Mouse (Mus musculus) heart, embryonic 13.5 days (tissue): ENCODE measurements around the gene Ang5. TPM values are rescaled to one million over a fixed set of nuclear protein-coding genes. Genes with fewer than 3 reads are reported as not detected.
"Not testable (repeated sequence)": the region's sequence is repeated elsewhere in the genome, so short reads cannot be mapped to it uniquely, and the experiment has no call there.

Experiments
- ATAC-seq: fragments of 200-750 bp; cut with Nextera tagmentation; 2 replicates; pipeline ENCODE4 v1.8.0; 2017; ENCODE audit warnings: moderate TSS enrichment; ENCODE audit not compliant: insufficient number of reproducible peaks, low FRiP score, low TSS enrichment; ENCODE audit errors: extremely low read depth
- H3K27ac ChIP-seq: fragments of 300-500 bp; sonication (generic); replicated peaks from 2 replicates; pipeline ENCODE4 v1.5.1; 2015; ENCODE audit warnings: moderate library complexity, mild to moderate bottlenecking, inconsistent platforms
- H3K27me3 ChIP-seq: fragments of 300-500 bp; sonication (generic); replicated peaks from 2 replicates; pipeline ENCODE4 v1.6.1; 2015; ENCODE audit warnings: mild to moderate bottlenecking, inconsistent platforms
- H3K36me3 ChIP-seq: fragments of 300-500 bp; sonication (generic); 2 replicates; pipeline ENCODE4 v1.6.1; 2015; ENCODE audit warnings: mild to moderate bottlenecking, inconsistent platforms
- H3K4me1 ChIP-seq: fragments of 300-500 bp; sonication (generic); 2 replicates; pipeline ENCODE4 v1.6.1; 2015; ENCODE audit warnings: inconsistent platforms
- H3K4me2 ChIP-seq: fragments of 300-500 bp; sonication (generic); 2 replicates; pipeline ENCODE4 v1.6.1; 2015; ENCODE audit warnings: inconsistent platforms, mild to moderate bottlenecking, moderate library complexity
- H3K4me3 ChIP-seq: fragments of 300-500 bp; sonication (generic); 2 replicates; pipeline ENCODE4 v1.5.1; 2015; ENCODE audit warnings: moderate library complexity, mild to moderate bottlenecking, inconsistent platforms
- H3K9ac ChIP-seq: fragments of 300-500 bp; sonication (generic); 2 replicates; pipeline ENCODE4 v1.6.1; 2015; ENCODE audit warnings: inconsistent platforms, mild to moderate bottlenecking, moderate library complexity
- H3K9me3 ChIP-seq: fragments of 300-500 bp; sonication (generic); 2 replicates; pipeline ENCODE4 v1.6.1; 2016; ENCODE audit warnings: inconsistent platforms
- WGBS: fragments of 180-500 bp; shearing (Covaris S2); methylation state at CpG from one replicate; pipeline ENCODE4 v1.1.7; 2015; ENCODE audit warnings: mixed read lengths; 5-methylcytosine and 5-hydroxymethylcytosine counted together
- polyA plus RNA-seq: library from polyadenylated mRNA; unstranded; fragments of >200 nt; fragmentation: Nextera tagmentation; extraction: Ambion mirVana; gene quantifications from 2 replicates; pipeline ENCODE4 v1.2.1, GENCODE M21; 2015

Ang5 gene
- polyA plus RNA-seq, 1 experiment from 2014 or later = not detected

- H3K27me3 ChIP-seq, H3K4me2 ChIP-seq, H3K36me3 ChIP-seq, H3K4me3 ChIP-seq, H3K9me3 ChIP-seq, H3K27ac ChIP-seq, H3K9ac ChIP-seq, H3K4me1 ChIP-seq, ATAC-seq: not testable (repeated sequence)
- WGBS = 13% methylated on average over 5 of the region's 5 CpGs
These were observed 30.5 kb downstream of the Ang5 start for GRCm38 (mm10) chr14:43987404-43987803.

GRCm38 (mm10) chr14:43998455-43999000 is 41.7 kb downstream of the Ang5 start:
- not testable (repeated sequence) for H3K9me3 ChIP-seq, H3K4me1 ChIP-seq, H3K27ac ChIP-seq, ATAC-seq, H3K27me3 ChIP-seq, H3K4me2 ChIP-seq, H3K36me3 ChIP-seq, H3K9ac ChIP-seq, H3K4me3 ChIP-seq
- WGBS = 73% methylated on average over 2 of the region's 2 CpGs

GRCm38 (mm10) chr14:44001600-44001999 is 44.7 kb downstream of the Ang5 start:
- 48% methylated on average over 3 of the region's 3 CpGs for WGBS
- ATAC-seq = no peak
- Histone ChIP-seq H3K4me3 (no peak overlapping the region), H3K9me3 (no peaks in the 10 kb centered on the region), H3K4me1 (no peaks in the 10 kb centered on the region), H3K27me3 (no peaks in the 10 kb centered on the region), H3K9ac (no peak overlapping the region), H3K4me2 (no peak overlapping the region), H3K36me3 (no peaks in the 10 kb centered on the region), H3K27ac (no peak overlapping the region)

GRCm38 (mm10) chr14:44002169-44002568 is 45.3 kb downstream of the Ang5 start, which contains the start of gene Ang6:
Gene Ang6, minus strand, starts transcription at chr14:44002269.
- Histone ChIP-seq H3K9ac (no peak within 1 kb of the TSS), H3K9me3 (no peaks in the 10 kb centered on the region), H3K36me3 (no peaks in the 10 kb centered on the region), H3K4me1 (no peaks in the 10 kb centered on the region), H3K27ac (no peak within 1 kb of the TSS), H3K4me3 (no peak within 1 kb of the TSS), H3K27me3 (no peaks in the 10 kb centered on the region), H3K4me2 (no peak within 1 kb of the TSS)
- 74% methylated on average over 1 of the region's 1 CpGs for WGBS
- ATAC-seq = no peak

- not testable (repeated sequence) for ATAC-seq, H3K4me2 ChIP-seq, H3K9ac ChIP-seq, H3K27me3 ChIP-seq, H3K4me3 ChIP-seq, H3K27ac ChIP-seq, H3K4me1 ChIP-seq, H3K36me3 ChIP-seq, H3K9me3 ChIP-seq
- WGBS = no CpG with 5 or more reads among the region's 1 CpGs
These were observed 51.2 kb downstream of the Ang5 start for GRCm38 (mm10) chr14:44008021-44008420.

- 39% methylated on average over 2 of the region's 2 CpGs for WGBS
- not testable (repeated sequence) for H3K4me1 ChIP-seq, H3K36me3 ChIP-seq, H3K9me3 ChIP-seq, H3K4me2 ChIP-seq, H3K4me3 ChIP-seq, ATAC-seq, H3K9ac ChIP-seq, H3K27me3 ChIP-seq, H3K27ac ChIP-seq
These were observed 52.8 kb downstream of the Ang5 start for GRCm38 (mm10) chr14:44009686-44010085.

Other genes with a start within 250 kb of the Ang5 start
- gene Gm16506, start 229.6 kb upstream of the Ang5 start, polyA plus RNA-seq = not detected in 2 replicates
- not detected in 2 replicates for gene Gm6526, start 209.2 kb upstream of the Ang5 start, polyA plus RNA-seq
- not detected in 2 replicates for gene Gm8180, start 172.3 kb upstream of the Ang5 start, polyA plus RNA-seq
- 0.32 TPM in 1 of 2 replicates, not detected in the other for gene Ear1, start 81.6 kb upstream of the Ang5 start, polyA plus RNA-seq
- not detected in 2 replicates for gene Ear10, start 33.5 kb upstream of the Ang5 start, polyA plus RNA-seq
- gene Gm8113, start 31.7 kb upstream of the Ang5 start, polyA plus RNA-seq = 25.4 and 28.8 TPM in 2 replicates
- gene Ang6, start 45.2 kb downstream of the Ang5 start, polyA plus RNA-seq = not detected in 2 replicates
- 0.29 TPM in 1 of 2 replicates, not detected in the other for gene Ear2, start 145.6 kb downstream of the Ang5 start, polyA plus RNA-seq
- not detected in 2 replicates for gene Gm3327, start 166.8 kb downstream of the Ang5 start, polyA plus RNA-seq
- gene Gm8212, start 240.6 kb downstream of the Ang5 start, polyA plus RNA-seq = not detected in 2 replicates